Mouse (Mus musculus) bone marrow, adult 2 months (tissue): ENCODE results near the gene Fuca2.

Experiments used
- CTCF ChIP-seq: fragments of 200-500 bp; IDR thresholded peaks from 2 replicates; pipeline ENCODE4 v1.5.1; 2011; ENCODE audit warnings: low read length, control low read depth; ENCODE audit not compliant: control insufficient read depth, insufficient read depth
- POLR2A ChIP-seq: fragments of 200-500 bp; IDR thresholded peaks from 2 replicates; pipeline ENCODE4 v1.6.1; 2011; ENCODE audit warnings: low read depth, mild to moderate bottlenecking, control low read depth, low read length, borderline replicate concordance; ENCODE audit not compliant: control insufficient read depth

GRCm38 (mm10) chr10:13475121-13475520 lies 24.2 kb upstream of the Fuca2 start:
- TF ChIP-seq CTCF (no peak), POLR2A (no peak)
